Mouse (Mus musculus) limb, embryonic 15.5 days (tissue): ENCODE data around the gene 0610009B22Rik. TPM values are rescaled to one million over a fixed set of nuclear protein-coding genes. Genes with fewer than 3 reads are reported as not detected.
"Not testable (repeated sequence)": the region's sequence is repeated elsewhere in the genome, so short reads cannot be mapped to it uniquely, and the experiment has no call there.

Experiments
- ATAC-seq: fragments of 200-750 bp; cut with Nextera tagmentation; 2 replicates; pipeline ENCODE4 v1.8.0; 2017; ENCODE audit warnings: low read depth, moderate TSS enrichment; ENCODE audit not compliant: insufficient number of reproducible peaks, low FRiP score, low TSS enrichment
- H3K27ac ChIP-seq: fragments of 300-500 bp; sonication (generic); 2 replicates; pipeline ENCODE4 v1.5.1; 2015; ENCODE audit warnings: moderate library complexity, mild to moderate bottlenecking, inconsistent platforms
- H3K27me3 ChIP-seq: fragments of 300-500 bp; sonication (generic); 2 replicates; pipeline ENCODE4 v1.6.1; 2015; ENCODE audit warnings: inconsistent platforms
- H3K36me3 ChIP-seq: fragments of 300-500 bp; sonication (generic); 2 replicates; pipeline ENCODE4 v1.6.1; 2015; ENCODE audit warnings: inconsistent platforms
- H3K4me1 ChIP-seq: fragments of 300-500 bp; sonication (generic); 2 replicates; pipeline ENCODE4 v1.6.1; 2015; ENCODE audit warnings: inconsistent platforms
- H3K4me2 ChIP-seq: fragments of 300-500 bp; sonication (generic); 2 replicates; pipeline ENCODE4 v1.6.1; 2015; ENCODE audit warnings: mild to moderate bottlenecking, inconsistent platforms
- H3K4me3 ChIP-seq: fragments of 300-500 bp; sonication (generic); 2 replicates; pipeline ENCODE4 v1.5.1; 2015; ENCODE audit warnings: mild to moderate bottlenecking, inconsistent platforms
- H3K9ac ChIP-seq: fragments of 300-500 bp; sonication (generic); 2 replicates; pipeline ENCODE4 v1.6.1; 2015; ENCODE audit warnings: inconsistent platforms
- H3K9me3 ChIP-seq: fragments of 300-500 bp; sonication (generic); 2 replicates; pipeline ENCODE4 v1.6.1; 2016; ENCODE audit warnings: inconsistent platforms
- WGBS: fragments of 180-500 bp; shearing (Covaris S2); methylation state at CpG from one replicate; pipeline ENCODE4 v1.1.7; 2015; 5-methylcytosine and 5-hydroxymethylcytosine counted together
- polyA plus RNA-seq: library from polyadenylated mRNA; unstranded; fragments of >200 nt; fragmentation: Nextera tagmentation; extraction: Ambion mirVana; gene quantifications from 2 replicates; pipeline ENCODE4 v1.2.1, GENCODE M21; 2015

The 0610009B22Rik gene
- polyA plus RNA-seq, 1 experiment from 2014 or later: 83.3 TPM

DNA sequence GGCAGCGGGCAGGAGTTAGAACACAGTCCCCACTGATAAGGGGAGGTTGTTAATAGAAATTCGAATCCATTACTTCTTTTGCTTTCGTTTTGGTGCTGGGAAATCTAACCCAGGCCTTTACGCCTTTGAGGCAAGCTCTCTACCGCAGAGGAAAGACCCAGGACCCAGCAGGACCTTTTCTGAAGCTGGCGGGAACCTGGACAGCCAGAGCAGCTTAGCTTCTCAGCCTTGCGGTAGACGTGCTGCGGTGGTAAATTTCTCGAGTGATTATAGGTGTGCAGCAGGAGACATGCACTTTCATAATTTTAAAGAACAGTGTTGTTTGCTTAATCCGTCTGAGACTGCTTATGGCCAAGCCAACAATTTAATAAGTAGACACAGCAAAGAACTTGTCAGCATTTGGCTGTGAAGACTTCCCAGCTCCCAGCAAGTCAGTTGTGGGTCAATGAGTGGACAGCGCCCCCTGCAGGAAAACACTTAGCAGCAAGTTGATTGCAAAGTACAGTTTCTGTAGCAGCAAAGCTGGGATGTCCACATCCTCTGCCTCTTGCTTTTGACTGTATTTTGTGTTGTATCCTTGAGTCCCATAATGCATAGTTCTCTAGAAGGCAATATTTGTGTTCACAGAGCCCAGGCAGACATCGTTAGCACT lies 7.2 kb downstream of the 0610009B22Rik start:
- H3K9me3 ChIP-seq: no peaks in the 10 kb centered on the region
- H3K9ac ChIP-seq: no peak overlapping the region
- H3K27me3 ChIP-seq: no peaks in the 10 kb centered on the region
- no peak overlapping the region for H3K27ac ChIP-seq
- H3K4me2 ChIP-seq: 0 out of 2 replicates have a peak overlapping the region, but pooled peaks have one; percentile 24
- 31% methylated on average over 13 of the region's 13 CpGs for WGBS
- ATAC-seq: no peak
- H3K36me3 ChIP-seq: peaks cover 12% of the 10 kb centered on the region
- 0 out of 2 replicates have a peak overlapping the region, but pooled peaks have one; percentile 1 for H3K4me3 ChIP-seq
- peaks cover 4% of the 10 kb centered on the region for H3K4me1 ChIP-seq

DNA sequence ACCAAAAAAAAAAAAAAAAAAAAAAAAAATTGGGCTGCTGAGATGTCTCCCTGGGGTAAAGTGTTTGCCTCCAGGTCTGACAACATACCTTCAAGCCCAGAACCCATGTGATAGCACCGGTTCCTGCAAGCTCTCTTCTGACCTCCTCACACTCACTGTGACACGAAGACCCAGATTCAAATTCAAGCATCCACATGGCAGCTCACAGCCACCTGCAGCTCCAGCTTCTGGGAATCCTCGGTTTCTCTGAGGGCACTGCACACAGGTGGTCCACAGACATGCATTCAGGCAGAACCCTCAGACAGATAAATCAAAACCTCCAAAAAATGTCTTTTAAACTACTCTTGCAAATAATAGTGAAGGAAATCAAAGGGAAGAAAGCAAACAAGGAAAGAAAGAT lies 9.2 kb downstream of the 0610009B22Rik start:
- Histone ChIP-seq H3K27me3 (no peaks in the 10 kb centered on the region), H3K36me3 (no peaks in the 10 kb centered on the region), H3K4me3 (no peak overlapping the region), H3K27ac (no peak overlapping the region), H3K4me2 (no peak overlapping the region), H3K9ac (no peak overlapping the region), H3K9me3 (no peaks in the 10 kb centered on the region), H3K4me1 (peaks cover 4% of the 10 kb centered on the region)
- WGBS: 76% methylated on average over 3 of the region's 3 CpGs
- no peak for ATAC-seq

DNA sequence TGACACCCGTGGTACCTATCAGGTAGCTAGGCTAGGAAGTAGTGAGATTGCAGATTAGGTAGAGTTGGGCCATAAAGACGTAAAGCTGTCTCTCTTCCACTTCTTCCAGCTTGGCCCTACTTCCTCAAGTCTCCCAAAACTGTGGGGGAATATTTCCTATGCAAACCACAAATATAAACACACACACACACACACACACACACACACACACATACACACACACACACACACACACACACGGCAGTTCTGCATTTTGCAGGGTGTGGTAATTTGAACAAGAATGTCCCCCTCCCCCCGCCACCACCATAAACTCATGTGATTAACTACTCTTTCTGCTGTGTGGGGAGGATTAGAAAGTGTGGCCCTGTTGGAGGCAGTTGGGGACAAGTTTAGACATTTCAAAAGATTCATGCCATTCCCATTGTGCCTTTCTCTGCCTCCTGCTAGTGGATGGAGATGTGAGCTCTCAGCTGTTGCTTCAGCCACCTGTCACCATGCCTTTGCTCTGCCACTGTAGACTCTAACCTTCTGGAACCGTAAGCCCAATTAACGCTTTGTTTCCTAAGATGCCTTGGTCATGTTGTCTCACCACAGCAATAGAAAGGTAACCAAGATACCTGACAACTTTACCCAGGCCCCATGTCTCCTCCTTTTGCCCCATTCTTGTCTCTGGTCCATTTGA lies 10.8 kb downstream of the 0610009B22Rik start:
- H3K4me1 ChIP-seq: peaks cover 17% of the 10 kb centered on the region
- no peak overlapping the region for H3K4me3 ChIP-seq
- no peak overlapping the region for H3K9ac ChIP-seq
- no peaks in the 10 kb centered on the region for H3K9me3 ChIP-seq
- ATAC-seq: no peak
- no peak overlapping the region for H3K4me2 ChIP-seq
- H3K27me3 ChIP-seq: no peaks in the 10 kb centered on the region
- 57% methylated on average over 6 of the region's 6 CpGs for WGBS
- no peak overlapping the region for H3K27ac ChIP-seq
- H3K36me3 ChIP-seq: no peaks in the 10 kb centered on the region

DNA sequence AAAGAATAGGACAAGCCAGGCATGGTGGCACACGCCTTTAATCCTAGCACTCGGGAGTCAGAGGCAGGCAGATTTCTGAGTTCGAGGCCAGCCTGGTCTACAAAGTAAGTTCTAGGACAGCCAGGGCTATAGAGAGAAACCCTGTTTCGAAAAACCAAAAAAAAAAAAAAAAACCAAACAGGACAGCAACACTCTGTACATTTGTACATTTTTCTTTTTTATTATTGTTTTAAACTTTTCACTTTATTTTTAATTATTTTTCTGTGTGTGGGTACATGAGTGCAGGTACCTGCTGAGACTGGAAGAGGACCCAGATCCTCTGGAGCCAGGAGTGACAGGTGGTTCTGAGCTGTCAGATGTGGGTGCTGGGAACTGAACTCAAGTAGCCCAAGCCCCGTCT lies 13.3 kb downstream of the 0610009B22Rik start:
- H3K9me3 ChIP-seq: no peaks in the 10 kb centered on the region

DNA sequence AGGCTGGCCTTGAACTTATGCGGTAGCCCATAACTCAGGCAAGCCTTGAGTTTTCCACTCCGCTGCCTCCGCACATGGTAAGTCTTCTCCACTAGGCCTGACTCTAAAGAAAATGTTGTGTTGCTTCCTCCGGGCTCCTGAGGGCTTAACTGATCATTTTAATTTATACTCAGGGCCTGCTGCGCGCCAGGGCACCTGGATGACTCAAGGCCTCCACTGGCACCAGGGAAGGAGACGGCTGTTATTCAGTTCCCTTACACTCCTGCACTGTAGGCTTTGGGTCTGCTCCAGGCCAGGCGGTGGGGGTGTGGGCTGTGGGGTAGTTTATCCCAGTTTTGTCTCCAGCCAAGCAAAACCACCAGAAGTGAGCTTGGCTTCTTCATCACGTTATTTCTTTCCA lies 15.4 kb downstream of the 0610009B22Rik start:
- Histone ChIP-seq H3K27ac (peak overlapping the region; percentile 65), H3K4me3 (no peak overlapping the region), H3K36me3 (no peaks in the 10 kb centered on the region), H3K4me1 (peaks cover 13% of the 10 kb centered on the region; the same call in 1 of the 2 replicates), H3K4me2 (no peak overlapping the region), H3K9me3 (no peaks in the 10 kb centered on the region), H3K9ac (no peak overlapping the region), H3K27me3 (no peaks in the 10 kb centered on the region)
- WGBS: 44% methylated on average over 9 of the region's 9 CpGs
- peak; percentile 87 for ATAC-seq

More for the DNA sequence above, 13.3 kb downstream of the 0610009B22Rik start:
- 76% methylated on average over 5 of the region's 5 CpGs for WGBS
- Histone ChIP-seq H3K9ac (no peak overlapping the region), H3K27me3 (no peaks in the 10 kb centered on the region), H3K4me3 (no peak overlapping the region), H3K4me2 (no peak overlapping the region), H3K27ac (no peak overlapping the region), H3K36me3 (no peaks in the 10 kb centered on the region), H3K4me1 (peaks cover 13% of the 10 kb centered on the region; the same call in 1 of the 2 replicates)
- ATAC-seq: no peak

DNA sequence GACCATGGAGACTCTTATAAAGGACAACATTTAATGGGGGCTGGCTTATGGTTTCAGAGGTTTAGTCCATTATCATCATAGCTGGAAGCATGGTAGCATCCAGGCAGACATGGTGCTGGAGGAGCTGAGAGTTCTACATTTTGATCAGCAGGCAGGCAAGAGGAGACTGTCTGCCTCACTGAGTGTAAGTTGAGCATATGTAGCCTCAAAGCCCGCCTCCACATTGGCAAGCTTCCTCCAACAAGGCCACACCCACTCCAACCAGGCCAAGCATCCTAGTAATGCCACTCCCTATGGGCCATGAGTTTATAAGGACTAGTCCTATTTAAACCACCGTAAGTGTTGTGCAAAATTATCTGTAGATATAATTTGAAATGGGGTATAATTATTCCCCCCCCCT lies 17.3 kb downstream of the 0610009B22Rik start:
- no peaks in the 10 kb centered on the region for H3K9me3 ChIP-seq
- H3K4me2 ChIP-seq: no peak overlapping the region
- H3K4me1 ChIP-seq: peaks cover 13% of the 10 kb centered on the region; the same call in 1 of the 2 replicates
- no peaks in the 10 kb centered on the region for H3K27me3 ChIP-seq
- ATAC-seq: no peak
- WGBS: 63% methylated on average over 2 of the region's 2 CpGs
- no peak overlapping the region for H3K9ac ChIP-seq
- H3K27ac ChIP-seq: no peak overlapping the region
- H3K4me3 ChIP-seq: no peak overlapping the region
- H3K36me3 ChIP-seq: no peaks in the 10 kb centered on the region

DNA sequence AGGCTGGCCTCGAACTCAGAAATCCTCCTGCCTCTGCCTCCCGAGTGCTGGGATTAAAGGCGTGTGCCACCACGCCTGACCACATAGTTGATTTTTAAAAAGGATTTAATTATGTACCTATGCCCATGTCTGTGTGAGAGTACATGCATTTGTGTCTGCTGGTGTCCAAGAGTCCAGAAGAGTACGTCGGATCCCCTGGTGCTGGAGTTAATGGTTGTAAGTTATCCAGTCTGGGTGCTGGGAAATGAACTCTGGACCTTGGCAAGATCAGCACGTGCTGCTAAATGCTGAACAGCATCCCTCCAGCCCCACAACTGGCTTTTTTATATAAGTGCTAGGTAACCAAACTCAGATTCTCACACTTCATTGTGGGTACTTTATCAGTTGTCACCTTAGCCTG lies 17.8 kb downstream of the 0610009B22Rik start:
- Histone ChIP-seq H3K27me3 (no peaks in the 10 kb centered on the region), H3K27ac (no peak overlapping the region), H3K4me3 (no peak overlapping the region), H3K9ac (no peak overlapping the region), H3K4me1 (peaks cover 13% of the 10 kb centered on the region; the same call in 1 of the 2 replicates), H3K4me2 (no peak overlapping the region), H3K36me3 (no peaks in the 10 kb centered on the region), H3K9me3 (no peaks in the 10 kb centered on the region)
- 90% methylated on average over 7 of the region's 7 CpGs for WGBS
- ATAC-seq: no peak

DNA sequence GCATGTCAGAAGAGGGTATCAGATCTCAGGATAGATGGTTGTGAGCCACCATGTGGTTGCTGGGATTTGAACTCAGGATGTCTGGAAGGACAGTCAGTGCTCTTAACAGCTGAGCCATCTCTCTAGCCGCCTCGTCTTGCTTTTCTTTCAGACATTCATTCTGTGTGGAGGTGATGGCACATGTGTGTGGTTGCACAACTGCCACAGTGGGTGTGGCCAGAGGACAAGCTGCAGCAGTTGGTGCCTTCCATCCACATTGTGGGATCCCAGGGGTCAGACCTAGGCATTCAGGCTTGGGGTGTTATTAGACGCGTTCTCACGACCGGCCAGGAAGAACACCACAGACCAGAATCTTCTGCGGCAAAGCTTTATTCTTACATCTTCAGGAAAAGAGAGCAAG lies 23.9 kb downstream of the 0610009B22Rik start:
- H3K9me3 ChIP-seq, H3K36me3 ChIP-seq, H3K4me1 ChIP-seq, H3K4me2 ChIP-seq, H3K9ac ChIP-seq, H3K27ac ChIP-seq, ATAC-seq, H3K4me3 ChIP-seq, H3K27me3 ChIP-seq: not testable (repeated sequence)
- WGBS: 92% methylated on average over 7 of the region's 7 CpGs

DNA sequence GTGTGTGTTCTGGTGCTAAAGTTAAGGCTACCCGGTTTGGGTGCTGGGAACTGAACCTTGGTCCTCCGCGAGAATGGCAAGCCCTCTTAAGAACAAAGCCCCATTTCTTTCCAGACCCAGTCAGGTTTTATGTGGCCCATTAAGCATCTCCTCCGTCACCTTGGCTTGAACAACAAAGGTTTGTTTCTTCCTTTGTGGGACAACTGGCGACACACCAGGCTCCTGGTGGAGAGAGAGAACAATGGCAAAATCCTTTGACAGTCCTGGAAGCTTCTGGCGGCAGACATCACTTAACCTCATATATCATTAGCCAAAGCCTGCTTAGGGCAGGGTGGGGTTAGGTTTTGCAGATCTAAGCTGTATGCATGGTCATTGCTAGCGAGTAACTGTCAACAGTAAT lies 26.0 kb downstream of the 0610009B22Rik start:
- Histone ChIP-seq H3K9me3 (no peaks in the 10 kb centered on the region), H3K27me3 (no peaks in the 10 kb centered on the region), H3K27ac (no peak overlapping the region), H3K9ac (no peak overlapping the region), H3K4me3 (no peak overlapping the region), H3K36me3 (no peaks in the 10 kb centered on the region), H3K4me2 (no peak overlapping the region), H3K4me1 (peaks cover 16% of the 10 kb centered on the region)
- WGBS: 80% methylated on average over 7 of the region's 7 CpGs
- ATAC-seq: no peak

DNA sequence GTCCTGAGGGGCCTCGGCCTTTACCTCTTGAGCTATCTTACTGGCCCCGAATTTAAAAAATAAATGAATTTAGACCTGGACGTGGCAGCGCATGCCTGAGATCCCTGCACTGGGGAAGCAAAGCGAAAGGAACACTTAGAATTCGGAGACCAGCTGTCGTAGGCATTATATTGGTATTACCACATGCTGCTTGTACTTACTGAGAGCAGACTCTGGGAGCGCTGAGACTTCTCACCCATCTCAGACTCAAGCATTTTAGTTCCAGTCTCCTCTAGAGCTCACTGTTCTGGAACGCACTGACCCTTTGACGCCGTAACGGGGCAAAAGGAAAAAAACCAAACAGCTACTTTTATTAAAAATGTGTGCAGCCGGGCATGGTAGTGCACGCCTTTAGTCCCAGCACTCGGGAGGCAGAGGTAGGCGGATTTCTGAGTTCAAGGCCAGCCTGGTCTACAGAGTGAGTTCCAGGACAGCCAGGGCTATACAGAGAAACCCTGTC lies 26.8 kb downstream of the 0610009B22Rik start:
- Histone ChIP-seq H3K4me1 (peaks cover 21% of the 10 kb centered on the region), H3K27me3 (no peaks in the 10 kb centered on the region), H3K27ac (no peak overlapping the region), H3K9ac (no peak overlapping the region), H3K9me3 (no peaks in the 10 kb centered on the region), H3K4me3 (no peak overlapping the region), H3K36me3 (no peaks in the 10 kb centered on the region), H3K4me2 (no peak overlapping the region)
- WGBS: 75% methylated on average over 16 of the region's 16 CpGs
- ATAC-seq: no peak

DNA sequence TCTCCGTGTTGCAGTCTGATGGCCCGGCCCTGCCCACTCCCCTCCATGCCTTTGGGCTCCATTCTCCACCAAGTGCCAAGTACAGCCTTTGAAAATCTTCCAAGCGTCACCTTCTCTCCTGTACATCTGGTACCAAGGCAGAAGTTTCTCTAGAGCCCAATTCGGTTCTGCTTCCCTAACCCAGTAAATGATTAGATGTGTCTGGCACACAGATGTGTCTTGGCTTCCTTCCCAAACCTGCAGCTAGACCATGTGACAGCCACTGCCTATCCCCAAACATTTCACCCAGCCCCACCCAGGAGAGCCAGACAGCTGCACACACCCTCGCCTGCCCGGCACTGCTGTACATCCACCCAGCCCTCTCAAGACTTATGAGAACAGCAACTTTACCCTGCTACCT lies 30.0 kb downstream of the 0610009B22Rik start:
- H3K9ac ChIP-seq: no peak overlapping the region
- peak overlapping the region; percentile 74 for H3K27ac ChIP-seq
- peaks cover 11% of the 10 kb centered on the region; the same call in 1 of the 2 replicates for H3K36me3 ChIP-seq
- H3K9me3 ChIP-seq: no peaks in the 10 kb centered on the region
- no peak overlapping the region for H3K4me3 ChIP-seq
- H3K4me2 ChIP-seq: no peak overlapping the region; the same call in 1 of the 2 replicates
- ATAC-seq: peak; percentile 79
- H3K27me3 ChIP-seq: no peaks in the 10 kb centered on the region
- 9% methylated on average over 6 of the region's 6 CpGs for WGBS
- peaks cover 22% of the 10 kb centered on the region for H3K4me1 ChIP-seq

DNA sequence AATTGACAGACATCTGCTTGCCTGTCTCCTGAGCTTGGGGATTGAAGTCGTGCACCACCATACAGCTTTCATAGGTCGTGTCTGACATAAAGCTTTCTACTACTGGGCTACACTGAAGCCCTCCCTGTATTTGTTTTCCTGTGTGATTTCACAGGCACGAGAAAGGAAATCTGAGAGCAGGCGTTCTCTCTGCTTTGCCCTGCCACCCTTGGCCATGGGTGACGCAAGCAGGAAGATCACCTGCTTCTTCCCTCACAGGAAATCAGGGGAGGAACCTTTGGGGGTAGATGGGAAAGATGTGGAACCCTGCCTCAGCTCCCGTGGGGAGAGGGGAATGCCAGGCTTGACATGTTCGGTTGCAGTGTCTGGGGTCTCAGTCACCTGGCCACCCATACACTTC lies 30.4 kb downstream of the 0610009B22Rik start:
- H3K4me3 ChIP-seq: no peak overlapping the region
- peak overlapping the region; percentile 67 for H3K27ac ChIP-seq
- H3K9me3 ChIP-seq: no peaks in the 10 kb centered on the region
- WGBS: 20% methylated on average over 7 of the region's 7 CpGs
- H3K9ac ChIP-seq: no peak overlapping the region
- no peak for ATAC-seq
- peaks cover 11% of the 10 kb centered on the region; the same call in 1 of the 2 replicates for H3K36me3 ChIP-seq
- peaks cover 22% of the 10 kb centered on the region for H3K4me1 ChIP-seq
- H3K4me2 ChIP-seq: no peak overlapping the region; the same call in 1 of the 2 replicates
- H3K27me3 ChIP-seq: no peaks in the 10 kb centered on the region
